Mouse (Mus musculus) intestine, embryonic 14.5 days (tissue): ENCODE measurements around the gene Adcy9. TPM values are rescaled to one million over a fixed set of nuclear protein-coding genes. Genes with fewer than 3 reads are reported as not detected.

ENCODE experiments used
- ATAC-seq: fragments of 200-750 bp; cut with Nextera tagmentation; replicated peaks from 2 replicates; pipeline ENCODE4 v1.8.0; 2017; ENCODE audit warnings: low read depth, moderate number of reproducible peaks, moderate TSS enrichment, moderate library complexity; ENCODE audit not compliant: low FRiP score, low TSS enrichment
- DNase-seq: peaks from one replicate; pipeline ENCODE4 v3.0.0-alpha.2; 2018; ENCODE audit warnings: low spot score
- H3K27ac ChIP-seq: fragments of 300-500 bp; sonication (generic); 2 replicates; pipeline ENCODE4 v1.5.1; 2014; ENCODE audit warnings: low read depth, mild to moderate bottlenecking, control low read depth
- H3K27me3 ChIP-seq: fragments of 300-500 bp; sonication (generic); replicated peaks from 2 replicates; pipeline ENCODE4 v1.6.1; 2014; ENCODE audit warnings: low read length, control low read depth; ENCODE audit not compliant: control insufficient read depth, insufficient read depth
- H3K36me3 ChIP-seq: fragments of 300-500 bp; sonication (generic); 2 replicates; pipeline ENCODE4 v1.6.1; 2014; ENCODE audit warnings: low read length, control low read depth; ENCODE audit not compliant: control insufficient read depth, insufficient read depth
- H3K4me1 ChIP-seq: fragments of 300-500 bp; sonication (generic); replicated peaks from 2 replicates; pipeline ENCODE4 v1.6.1; 2014; ENCODE audit warnings: low read length, control low read depth, mixed read lengths; ENCODE audit not compliant: control insufficient read depth, insufficient read depth
- H3K4me2 ChIP-seq: fragments of 300-500 bp; sonication (generic); 2 replicates; pipeline ENCODE4 v1.6.1; 2014; ENCODE audit warnings: low read length
- H3K4me3 ChIP-seq: fragments of 300-500 bp; sonication (generic); 2 replicates; pipeline ENCODE4 v1.5.1; 2014; ENCODE audit warnings: low read depth, low read length, control low read depth, mixed read lengths
- H3K9ac ChIP-seq: fragments of 300-500 bp; sonication (generic); 2 replicates; pipeline ENCODE4 v1.6.1; 2014; ENCODE audit warnings: mild to moderate bottlenecking, low read length
- H3K9me3 ChIP-seq: fragments of 300-500 bp; sonication (generic); 2 replicates; pipeline ENCODE4 v1.6.1; 2016; ENCODE audit warnings: low read length, control low read depth; ENCODE audit not compliant: control insufficient read depth
- WGBS: fragments of 180-500 bp; shearing (Covaris S2); extraction: QIAGEN DNeasy Blood & Tissue Kit; methylation state at CpG from one replicate; pipeline ENCODE4 v1.1.7; 2014; 5-methylcytosine and 5-hydroxymethylcytosine counted together
- polyA plus RNA-seq: library from polyadenylated mRNA; unstranded; fragments of >200 nt; fragmentation: Nextera tagmentation; extraction: Ambion mirVana; gene quantifications from 2 replicates; pipeline ENCODE4 v1.2.1, GENCODE M21; 2014

Gene Adcy9
- polyA plus RNA-seq, result 1.6 and 2.2 TPM in 2 replicates

- H3K4me3 ChIP-seq, result peak within 1 kb of the TSS; percentile 64
- H3K27me3 ChIP-seq, result peaks cover 5% of the 10 kb centered on the region
- ATAC-seq (peak; percentile 88), DNase-seq (peak; percentile 90)
- H3K4me2 ChIP-seq, result peak within 1 kb of the TSS; percentile 82
- peak within 1 kb of the TSS; percentile 62 for H3K9ac ChIP-seq
- 1% methylated on average over 41 of the region's 64 CpGs for WGBS
- H3K4me1 ChIP-seq, result peaks cover 5% of the 10 kb centered on the region; the same call in 1 of the 2 replicates
- no peaks in the 10 kb centered on the region for H3K36me3 ChIP-seq
- peak within 1 kb of the TSS; percentile 74 for H3K27ac ChIP-seq
- no peaks in the 10 kb centered on the region for H3K9me3 ChIP-seq
Measured at GRCm38 (mm10) chr16:4420298-4421054, at the start of gene Adcy9. TSS of gene Adcy9 (minus strand) at chr16:4420498.

- Histone ChIP-seq H3K9me3 (no peaks in the 10 kb centered on the region), H3K4me2 (no peak overlapping the region), H3K27ac (peak overlapping the region; percentile 14), H3K27me3 (no peaks in the 10 kb centered on the region), H3K9ac (no peak overlapping the region), H3K36me3 (no peaks in the 10 kb centered on the region), H3K4me3 (no peak overlapping the region), H3K4me1 (peaks cover 11% of the 10 kb centered on the region; the same call in 1 of the 2 replicates)
- ATAC-seq, result peak; percentile 80
- WGBS, result 63% methylated on average over 10 of the region's 10 CpGs
- DNase-seq, result peak; percentile 58
Measured at GRCm38 (mm10) chr16:4469599-4470352, 49.5 kb upstream of the Adcy9 start.

GRCm38 (mm10) chr16:4464529-4465089 is 44.3 kb upstream of the Adcy9 start:
- no peak for ATAC-seq
- H3K36me3 ChIP-seq, result no peaks in the 10 kb centered on the region
- WGBS, result 52% methylated on average over 9 of the region's 9 CpGs

GRCm38 (mm10) chr16:4457927-4458326 is 37.6 kb upstream of the Adcy9 start:
- Histone ChIP-seq H3K9ac (no peak overlapping the region), H3K4me2 (no peak overlapping the region), H3K4me1 (no peaks in the 10 kb centered on the region), H3K9me3 (no peaks in the 10 kb centered on the region), H3K4me3 (no peak overlapping the region), H3K36me3 (no peaks in the 10 kb centered on the region), H3K27ac (no peak overlapping the region), H3K27me3 (no peaks in the 10 kb centered on the region)
- WGBS, result 82% methylated on average over 3 of the region's 3 CpGs
- no peak for ATAC-seq
- no peak for DNase-seq

More at GRCm38 (mm10) chr16:4464529-4465089, 44.3 kb upstream of the Adcy9 start:
- no peak for DNase-seq
- H3K4me1 ChIP-seq, result no peaks in the 10 kb centered on the region
- H3K9ac ChIP-seq, result no peak overlapping the region
- H3K4me3 ChIP-seq, result no peak overlapping the region
- no peak overlapping the region; the same call in 1 of the 2 replicates for H3K27ac ChIP-seq
- H3K4me2 ChIP-seq, result no peak overlapping the region
- H3K27me3 ChIP-seq, result no peaks in the 10 kb centered on the region
- H3K9me3 ChIP-seq, result no peaks in the 10 kb centered on the region

- Histone ChIP-seq H3K27me3 (no peaks in the 10 kb centered on the region), H3K36me3 (no peaks in the 10 kb centered on the region), H3K27ac (no peak overlapping the region), H3K9ac (no peak overlapping the region), H3K9me3 (no peaks in the 10 kb centered on the region), H3K4me1 (no peaks in the 10 kb centered on the region), H3K4me3 (no peak overlapping the region), H3K4me2 (no peak overlapping the region)
- DNase-seq, result no peak
- ATAC-seq, result no peak
- 83% methylated on average over 5 of the region's 5 CpGs for WGBS
Measured at GRCm38 (mm10) chr16:4456391-4456790, 36.1 kb upstream of the Adcy9 start.

GRCm38 (mm10) chr16:4455693-4456092 is 35.4 kb upstream of the Adcy9 start:
- Histone ChIP-seq H3K4me3 (no peak overlapping the region), H3K9me3 (no peaks in the 10 kb centered on the region), H3K9ac (no peak overlapping the region), H3K4me1 (no peaks in the 10 kb centered on the region), H3K36me3 (no peaks in the 10 kb centered on the region), H3K27ac (no peak overlapping the region), H3K4me2 (no peak overlapping the region), H3K27me3 (no peaks in the 10 kb centered on the region)
- WGBS, result 83% methylated on average over 4 of the region's 4 CpGs
- ATAC-seq, result no peak
- no peak for DNase-seq

- ATAC-seq (no peak), DNase-seq (no peak)
- 83% methylated on average over 7 of the region's 7 CpGs for WGBS
- Histone ChIP-seq H3K4me2 (no peak overlapping the region), H3K4me3 (no peak overlapping the region), H3K36me3 (no peaks in the 10 kb centered on the region), H3K27me3 (no peaks in the 10 kb centered on the region), H3K9ac (no peak overlapping the region), H3K27ac (no peak overlapping the region), H3K9me3 (no peaks in the 10 kb centered on the region), H3K4me1 (no peaks in the 10 kb centered on the region)
Measured at GRCm38 (mm10) chr16:4454563-4454962, 34.3 kb upstream of the Adcy9 start.

- Histone ChIP-seq H3K4me3 (no peak overlapping the region), H3K9me3 (no peaks in the 10 kb centered on the region), H3K27me3 (no peaks in the 10 kb centered on the region), H3K27ac (no peak overlapping the region), H3K9ac (no peak overlapping the region), H3K36me3 (no peaks in the 10 kb centered on the region), H3K4me2 (no peak overlapping the region), H3K4me1 (no peaks in the 10 kb centered on the region)
- DNase-seq, result no peak
- no peak for ATAC-seq
- WGBS, result 82% methylated on average over 6 of the region's 6 CpGs
Measured at GRCm38 (mm10) chr16:4449418-4449817, 29.1 kb upstream of the Adcy9 start.
